Mouse (Mus musculus): ENCODE data around the gene Nfe2.

GRCm38 (mm10) chr15:103299644-103300043, 41.4 kb upstream of the Nfe2 start:
- TF ChIP-seq GATA1 (IDR thresholded peaks at IDR 0.05; ENCODE audit: borderline replicate concordance, low read length) (no peak), FLI1 (IDR thresholded peaks at IDR 0.05; ENCODE audit: low read length) (no peak)
